Mouse (Mus musculus) ES-E14 (cell line): ENCODE measurements around the gene Trim59.

ENCODE experiments used
- MAFK ChIP-seq: IDR thresholded peaks from 2 replicates; pipeline ENCODE4 v1.6.1; 2014; ENCODE audit warnings: mild to moderate bottlenecking, low read depth, low read length, inconsistent platforms; ENCODE audit not compliant: insufficient read depth
- ZNF384 ChIP-seq: IDR thresholded peaks from 2 replicates; pipeline ENCODE4 v1.6.1; 2012; ENCODE audit warnings: low read depth, low read length, inconsistent platforms

DNA sequence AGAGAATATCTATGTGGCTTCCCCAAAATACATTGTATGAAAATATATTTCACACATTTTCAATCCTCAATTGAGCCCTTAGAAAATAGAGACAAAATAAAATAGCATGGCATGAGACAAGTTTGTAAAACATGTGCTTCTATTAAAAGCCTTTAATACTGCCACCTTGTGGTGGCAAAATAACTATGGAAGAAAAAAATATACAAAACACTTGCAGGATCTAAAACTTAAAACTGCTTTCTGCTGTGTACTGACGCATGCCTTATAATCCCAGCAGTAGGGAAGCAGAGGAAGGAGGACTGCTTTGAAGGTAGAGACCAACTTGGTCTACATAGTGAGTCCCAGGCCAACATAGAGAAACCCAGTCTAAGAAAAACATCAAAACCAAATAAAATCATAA is 19.4 kb upstream of the Trim59 start:
- TF ChIP-seq MAFK (no peak), ZNF384 (no peak)
